Mouse (Mus musculus): Measurements from ENCODE around the gene Etl4.

Gene Etl4

GRCm38 (mm10) chr2:19909171-19909899 lies at the start of gene Etl4:
Gene Etl4, plus strand, starts transcription at chr2:19909780.
- DNase-seq: peak; percentile 2

GRCm38 (mm10) chr2:19869167-19869566 lies 40.4 kb upstream of the Etl4 start:
- no peak for DNase-seq

GRCm38 (mm10) chr2:19871881-19872280 lies 37.7 kb upstream of the Etl4 start:
- DNase-seq: no peak

- DNase-seq: no peak
These were observed 18.7 kb upstream of the Etl4 start for GRCm38 (mm10) chr2:19890875-19891274.

- peak; percentile 6 for DNase-seq
These were observed 560 bp downstream of the Etl4 start for GRCm38 (mm10) chr2:19909900-19910780.

- no peak for DNase-seq
These were observed 1.2 kb downstream of the Etl4 start for GRCm38 (mm10) chr2:19910781-19911175.

GRCm38 (mm10) chr2:19919190-19919589 lies 9.6 kb downstream of the Etl4 start:
- no peak for DNase-seq

- no peak for DNase-seq
These were observed 20.4 kb downstream of the Etl4 start for GRCm38 (mm10) chr2:19930009-19930408.

- no peak for DNase-seq
These were observed 24.3 kb downstream of the Etl4 start for GRCm38 (mm10) chr2:19933836-19934235.

- no peak for DNase-seq
These were observed 35.6 kb downstream of the Etl4 start for GRCm38 (mm10) chr2:19945205-19945604.

- DNase-seq: no peak
These were observed 43.4 kb downstream of the Etl4 start for GRCm38 (mm10) chr2:19953028-19953427.

GRCm38 (mm10) chr2:19966445-19966844 lies 56.9 kb downstream of the Etl4 start:
- no peak for DNase-seq

GRCm38 (mm10) chr2:20037671-20038070 lies 128.1 kb downstream of the Etl4 start:
- DNase-seq: no peak

GRCm38 (mm10) chr2:20072377-20072776 lies 162.8 kb downstream of the Etl4 start:
- DNase-seq: no peak

GRCm38 (mm10) chr2:20076118-20076796 lies 166.7 kb downstream of the Etl4 start:
- DNase-seq: no peak

GRCm38 (mm10) chr2:20084781-20085180 lies 175.2 kb downstream of the Etl4 start:
- no peak for DNase-seq

- no peak for DNase-seq
These were observed 195.9 kb downstream of the Etl4 start for GRCm38 (mm10) chr2:20105456-20105855.

GRCm38 (mm10) chr2:20111703-20112102 lies 202.1 kb downstream of the Etl4 start:
- no peak for DNase-seq

GRCm38 (mm10) chr2:20125914-20126313 lies 216.3 kb downstream of the Etl4 start:
- DNase-seq: no peak

GRCm38 (mm10) chr2:20131792-20132191 lies 222.2 kb downstream of the Etl4 start:
- no peak for DNase-seq

- no peak for DNase-seq
These were observed 228.8 kb downstream of the Etl4 start for GRCm38 (mm10) chr2:20138426-20138825.

GRCm38 (mm10) chr2:20145368-20145767 lies 235.8 kb downstream of the Etl4 start:
- DNase-seq: no peak

- DNase-seq: no peak
These were observed 257.5 kb downstream of the Etl4 start for GRCm38 (mm10) chr2:20167073-20167472.

Data from cerebellum, adult 11 months (tissue).